Mouse (Mus musculus): Measurements from ENCODE around the gene Naa25.

The Naa25 gene

DNA sequence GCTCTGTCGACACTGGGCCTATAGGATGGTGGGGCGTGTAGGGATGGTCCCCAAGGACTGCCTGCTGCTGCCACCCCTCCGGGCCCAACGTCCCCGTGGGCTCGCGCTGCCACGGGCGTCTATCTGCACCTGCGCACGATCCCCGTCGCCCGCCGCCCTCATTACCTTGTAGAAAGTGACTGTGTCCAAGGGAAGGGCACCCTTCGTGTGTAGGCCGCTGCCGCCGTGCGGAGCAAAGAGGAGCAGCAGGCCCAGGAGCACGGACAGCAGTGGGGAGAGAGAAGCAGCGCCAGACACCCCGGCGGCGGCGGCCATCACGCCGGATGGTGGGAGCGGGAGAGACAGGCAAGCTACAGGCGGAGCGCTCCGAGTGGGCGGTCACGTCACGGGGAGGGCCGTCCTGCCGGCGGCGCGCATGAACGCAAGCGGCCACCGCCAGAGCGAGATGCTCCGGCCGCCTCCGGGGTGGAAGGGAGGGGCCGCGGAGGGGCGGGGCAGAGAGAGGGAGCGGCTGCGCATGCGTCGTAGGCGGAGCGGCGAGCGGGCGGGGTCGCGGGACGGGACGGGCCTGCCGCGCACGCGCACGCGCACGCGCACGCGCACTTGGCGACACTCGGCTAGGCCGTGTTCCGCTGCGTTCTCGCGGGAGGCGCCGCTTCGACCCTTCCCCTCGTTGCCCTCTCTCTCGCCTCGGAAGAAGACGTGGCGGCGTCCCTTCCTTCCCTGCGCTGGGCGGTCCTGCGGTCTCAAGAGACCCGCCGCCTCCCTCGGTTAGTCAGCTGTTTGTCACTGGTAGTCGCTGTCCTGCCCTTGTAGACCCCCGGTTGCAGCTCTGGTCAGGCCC lies 54.5 kb downstream of the Naa25 start, which contains the start of gene Erp29:
TSS of gene Erp29 (minus strand) at position 481 of the 844 bp plus-strand sequence.
- peak; percentile 96 for DNase-seq (ENCODE audit: low read depth, low spot score)

DNA sequence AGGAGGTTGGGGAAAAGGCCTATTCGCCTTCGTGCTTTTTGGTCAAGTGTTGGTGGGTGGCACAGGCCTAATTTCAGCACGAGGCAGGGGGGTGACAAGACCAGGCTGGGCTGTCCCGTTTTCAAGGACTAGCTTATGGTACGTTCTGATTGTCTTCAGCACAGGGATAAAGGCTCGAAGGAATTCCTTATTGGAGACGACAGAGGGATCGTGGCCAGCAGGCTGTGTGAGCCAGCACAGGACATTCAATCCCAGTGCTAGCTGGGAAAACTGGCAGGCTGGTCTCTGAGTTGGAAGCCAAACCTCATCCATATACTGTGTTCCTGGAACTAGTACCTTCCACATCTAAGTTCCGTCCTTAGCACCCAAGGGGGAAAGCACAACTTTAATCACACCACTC lies 55.2 kb downstream of the Naa25 start:
- no peak for DNase-seq (ENCODE audit: low read depth, low spot score)

DNA sequence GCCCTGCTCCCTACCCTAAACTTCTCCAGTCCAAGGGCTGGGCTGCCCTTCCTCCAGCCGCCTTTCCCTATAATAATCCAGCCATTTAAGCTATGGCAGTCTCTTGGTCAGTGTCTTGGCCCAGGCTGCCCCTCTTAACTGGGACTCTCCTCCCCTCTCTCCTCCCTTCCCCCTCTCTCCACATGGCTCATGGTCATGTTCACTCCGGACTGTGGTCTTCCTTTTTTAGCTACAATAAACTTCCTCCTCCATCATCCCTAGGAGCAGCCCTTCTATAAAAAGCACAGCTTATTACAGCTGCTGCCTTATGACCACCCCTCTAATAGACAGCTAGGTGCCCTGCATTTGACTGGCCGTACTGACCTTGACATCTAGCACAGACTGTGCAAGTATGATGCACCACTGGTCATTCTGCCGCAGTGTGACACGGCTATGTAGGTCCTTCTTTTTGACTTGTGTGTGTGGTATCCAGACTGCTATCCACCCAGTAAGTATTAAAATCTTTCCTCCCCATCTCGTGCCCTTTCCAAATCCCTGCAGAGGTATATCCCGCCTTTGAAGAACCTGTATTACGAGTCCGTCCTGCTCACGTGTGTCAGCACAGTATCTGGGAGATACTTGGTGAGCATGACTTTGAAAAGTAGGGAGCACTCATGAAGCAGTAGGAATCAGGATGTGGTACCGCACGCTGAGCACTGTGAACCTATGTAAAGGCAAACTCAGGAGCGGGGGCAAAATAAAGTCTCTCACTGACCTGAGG lies 56.2 kb downstream of the Naa25 start:
- no peak for DNase-seq (ENCODE audit: low read depth, low spot score)

DNA sequence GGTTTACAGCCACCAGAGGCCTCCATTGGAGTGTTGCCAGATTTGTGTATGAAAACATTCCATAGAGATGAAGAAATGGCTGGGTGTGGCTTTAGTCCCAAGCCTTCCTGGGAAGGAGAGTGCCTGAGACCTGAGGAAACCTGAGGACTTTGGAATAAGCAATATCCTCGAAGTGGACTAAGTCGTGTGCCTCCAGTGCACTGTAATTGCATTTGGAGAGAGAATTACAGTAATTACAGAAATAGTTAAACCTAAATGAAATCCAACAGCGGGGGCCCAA lies 56.7 kb downstream of the Naa25 start:
- no peak for DNase-seq (ENCODE audit: low read depth, low spot score)

DNA sequence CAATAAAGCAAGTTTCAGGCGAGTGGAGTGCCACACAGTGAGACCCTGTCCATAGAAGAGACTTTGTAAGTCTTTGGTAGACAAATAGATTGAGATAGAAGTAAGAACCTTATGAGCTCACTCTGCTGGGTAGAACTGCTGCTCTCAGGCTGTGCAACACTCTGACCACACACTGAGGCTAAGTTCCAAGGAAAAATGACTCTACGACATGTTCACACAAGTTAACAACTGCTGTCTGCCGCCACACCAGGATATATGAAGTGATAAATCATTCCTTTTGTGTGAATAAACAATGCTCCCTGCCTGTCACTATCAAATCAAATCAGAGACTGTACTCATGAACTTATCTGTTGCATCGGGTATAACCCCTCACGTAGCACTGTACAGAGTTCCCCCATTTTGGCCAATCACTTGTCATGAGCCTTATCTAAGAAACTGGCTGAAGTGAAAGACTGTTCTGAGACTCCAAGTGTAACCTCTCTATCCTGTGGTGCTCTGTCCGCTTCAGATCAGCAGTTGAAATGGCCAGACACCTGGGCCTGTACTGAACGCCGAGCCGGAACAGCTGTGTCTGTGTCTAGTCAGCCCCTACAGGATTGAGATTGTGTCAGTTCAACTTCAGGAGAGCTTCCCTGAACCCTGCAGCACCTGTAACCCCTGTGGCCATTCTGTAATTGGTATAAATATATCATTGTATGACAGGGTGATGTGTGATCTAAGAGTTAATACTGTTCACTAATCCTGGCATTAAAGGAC lies 58.0 kb downstream of the Naa25 start:
- DNase-seq (ENCODE audit: low read depth, low spot score): no peak

- DNase-seq (ENCODE audit: low read depth, low spot score): no peak
Observed at GRCm38 (mm10) chr5:121461339-121462170, 63.8 kb downstream of the Naa25 start.

DNA sequence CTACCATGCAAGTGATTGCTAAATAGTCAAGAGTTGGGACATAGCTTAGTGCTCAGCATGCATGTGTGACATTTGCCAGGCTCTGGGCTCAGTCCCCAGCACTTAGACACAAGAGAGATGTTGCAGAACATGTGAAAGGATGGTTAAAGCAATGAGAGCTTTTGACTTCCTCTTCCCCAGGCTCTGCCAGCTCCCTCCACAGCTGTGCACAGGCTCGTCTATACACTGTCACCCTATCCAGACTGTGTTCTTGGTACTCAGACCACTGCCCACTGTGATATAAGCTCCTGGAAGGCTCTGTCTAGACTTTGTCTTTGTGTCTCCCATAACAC lies 64.4 kb downstream of the Naa25 start:
- DNase-seq (ENCODE audit: low read depth, low spot score): no peak

- DNase-seq (ENCODE audit: low read depth, low spot score): no peak
Observed at GRCm38 (mm10) chr5:121462967-121463366, 65.2 kb downstream of the Naa25 start.

GRCm38 (mm10) chr5:121463601-121464250 lies 66.0 kb downstream of the Naa25 start:
- no peak for DNase-seq (ENCODE audit: low read depth, low spot score)

GRCm38 (mm10) chr5:121469566-121469965 lies 71.8 kb downstream of the Naa25 start:
- DNase-seq (ENCODE audit: low read depth, low spot score): no peak

GRCm38 (mm10) chr5:121472411-121472810 lies 74.7 kb downstream of the Naa25 start:
- no peak for DNase-seq (ENCODE audit: low read depth, low spot score)

- DNase-seq (ENCODE audit: low read depth, low spot score): no peak
Observed at GRCm38 (mm10) chr5:121474610-121475009, 76.9 kb downstream of the Naa25 start.

- DNase-seq (ENCODE audit: low read depth, low spot score): no peak
Observed at GRCm38 (mm10) chr5:121476040-121476439, 78.3 kb downstream of the Naa25 start.

GRCm38 (mm10) chr5:121477680-121478079 lies 79.9 kb downstream of the Naa25 start:
- DNase-seq (ENCODE audit: low read depth, low spot score): peak; percentile 57

- no peak for DNase-seq (ENCODE audit: low read depth, low spot score)
Observed at GRCm38 (mm10) chr5:121484801-121485200, 87.1 kb downstream of the Naa25 start.

DNA sequence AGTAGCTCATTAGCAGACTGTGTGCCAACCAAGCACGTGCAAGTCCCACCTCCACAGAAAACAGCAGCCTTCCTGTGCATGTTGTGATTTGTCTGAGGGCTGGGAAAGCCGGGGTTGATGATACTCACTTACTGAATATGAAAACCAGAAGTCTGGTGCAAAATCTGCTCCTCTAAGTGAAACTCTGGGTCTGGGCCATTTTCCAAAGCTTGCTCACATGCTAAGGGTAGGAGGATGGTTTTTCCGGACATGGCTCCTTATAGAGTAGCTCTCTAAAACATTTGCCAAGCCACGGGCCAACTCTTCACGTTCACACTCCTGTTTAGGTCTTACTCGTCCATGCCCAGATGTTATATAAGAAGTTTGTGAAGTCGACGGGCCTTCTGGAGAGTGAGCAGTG lies 95.6 kb downstream of the Naa25 start:
- no peak for DNase-seq (ENCODE audit: low read depth, low spot score)

Measured in retina, postnatal 7 days (tissue).